Mouse (Mus musculus) lung, embryonic 15.5 days (tissue): ENCODE data around the gene Rwdd3. TPM values are rescaled to one million over a fixed set of nuclear protein-coding genes. Genes with fewer than 3 reads are reported as not detected.

ENCODE experiments used
- ATAC-seq: fragments of 200-750 bp; cut with Nextera tagmentation; 2 replicates; pipeline ENCODE4 v1.8.0; 2017; ENCODE audit warnings: moderate number of reproducible peaks, borderline replicate concordance; ENCODE audit not compliant: low FRiP score, low TSS enrichment; ENCODE audit errors: extremely low read depth
- H3K27ac ChIP-seq: fragments of 300-500 bp; sonication (generic); 2 replicates; pipeline ENCODE4 v1.5.1; 2015; ENCODE audit warnings: moderate library complexity, mild to moderate bottlenecking, inconsistent platforms
- H3K27me3 ChIP-seq: fragments of 300-500 bp; sonication (generic); 2 replicates; pipeline ENCODE4 v1.6.1; 2015; ENCODE audit warnings: inconsistent platforms
- H3K36me3 ChIP-seq: fragments of 300-500 bp; sonication (generic); 2 replicates; pipeline ENCODE4 v1.6.1; 2015; ENCODE audit warnings: inconsistent platforms
- H3K4me1 ChIP-seq: fragments of 300-500 bp; sonication (generic); 2 replicates; pipeline ENCODE4 v1.6.1; 2015; ENCODE audit warnings: inconsistent platforms
- H3K4me2 ChIP-seq: fragments of 300-500 bp; sonication (generic); 2 replicates; pipeline ENCODE4 v1.6.1; 2015; ENCODE audit warnings: inconsistent platforms, mild to moderate bottlenecking, moderate library complexity
- H3K4me3 ChIP-seq: fragments of 300-500 bp; sonication (generic); 2 replicates; pipeline ENCODE4 v1.5.1; 2015; ENCODE audit warnings: mild to moderate bottlenecking, inconsistent platforms
- H3K9ac ChIP-seq: fragments of 300-500 bp; sonication (generic); 2 replicates; pipeline ENCODE4 v1.6.1; 2015; ENCODE audit warnings: inconsistent platforms
- H3K9me3 ChIP-seq: fragments of 300-500 bp; sonication (generic); 2 replicates; pipeline ENCODE4 v1.6.1; 2016; ENCODE audit warnings: inconsistent platforms
- WGBS: fragments of 180-500 bp; shearing (Covaris S2); methylation state at CpG from one replicate; pipeline ENCODE4 v1.1.7; 2015; 5-methylcytosine and 5-hydroxymethylcytosine counted together
- polyA plus RNA-seq: library from polyadenylated mRNA; unstranded; fragments of >200 nt; fragmentation: Nextera tagmentation; extraction: Ambion mirVana; gene quantifications from 2 replicates; pipeline ENCODE4 v1.2.1, GENCODE M21; 2015

The Rwdd3 gene
- polyA plus RNA-seq, 1 experiment from 2014 or later: 3.7 TPM

DNA sequence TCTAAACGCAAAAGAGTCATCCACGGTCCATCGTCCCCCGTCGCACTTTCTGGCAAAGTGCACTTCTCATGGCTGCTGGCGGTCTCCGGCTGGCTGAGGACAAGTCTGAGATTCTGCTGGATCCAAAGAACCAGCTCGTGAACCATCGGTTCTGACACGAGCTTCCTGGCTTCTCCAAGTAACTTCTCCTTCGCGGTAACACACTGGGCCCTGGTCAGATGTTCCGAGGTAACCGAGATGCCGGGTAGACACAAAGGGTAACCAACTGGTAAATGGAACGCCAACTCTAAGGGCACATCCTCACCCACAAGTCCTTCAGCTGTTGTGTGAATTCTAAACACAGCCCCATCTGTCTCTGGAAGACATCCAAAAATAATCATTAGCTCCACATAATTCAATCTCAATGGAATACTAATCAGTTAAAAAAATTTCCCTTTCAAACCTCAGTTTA, 12.6 kb downstream of the Rwdd3 start:
- H3K4me3 ChIP-seq: no peak overlapping the region
- H3K9ac ChIP-seq: no peak overlapping the region
- H3K36me3 ChIP-seq: no peaks in the 10 kb centered on the region
- H3K9me3 ChIP-seq: no peaks in the 10 kb centered on the region
- no peak for ATAC-seq
- 64% methylated on average over 16 of the region's 16 CpGs for WGBS
- H3K27me3 ChIP-seq: no peaks in the 10 kb centered on the region
- no peak overlapping the region for H3K27ac ChIP-seq
- peak overlapping the region; percentile 18; the same call in 1 of the 2 replicates for H3K4me2 ChIP-seq
- H3K4me1 ChIP-seq: peaks cover 7% of the 10 kb centered on the region; the same call in 1 of the 2 replicates

- Histone ChIP-seq H3K36me3 (no peaks in the 10 kb centered on the region), H3K4me2 (no peak overlapping the region), H3K9me3 (no peaks in the 10 kb centered on the region), H3K9ac (no peak overlapping the region), H3K4me3 (no peak overlapping the region), H3K4me1 (peaks cover 7% of the 10 kb centered on the region; the same call in 1 of the 2 replicates), H3K27ac (no peak overlapping the region), H3K27me3 (no peaks in the 10 kb centered on the region)
- ATAC-seq: no peak
- 72% methylated on average over 10 of the region's 10 CpGs for WGBS
These were observed 13.8 kb downstream of the Rwdd3 start for GRCm38 (mm10) chr3:121157546-121158330.

DNA sequence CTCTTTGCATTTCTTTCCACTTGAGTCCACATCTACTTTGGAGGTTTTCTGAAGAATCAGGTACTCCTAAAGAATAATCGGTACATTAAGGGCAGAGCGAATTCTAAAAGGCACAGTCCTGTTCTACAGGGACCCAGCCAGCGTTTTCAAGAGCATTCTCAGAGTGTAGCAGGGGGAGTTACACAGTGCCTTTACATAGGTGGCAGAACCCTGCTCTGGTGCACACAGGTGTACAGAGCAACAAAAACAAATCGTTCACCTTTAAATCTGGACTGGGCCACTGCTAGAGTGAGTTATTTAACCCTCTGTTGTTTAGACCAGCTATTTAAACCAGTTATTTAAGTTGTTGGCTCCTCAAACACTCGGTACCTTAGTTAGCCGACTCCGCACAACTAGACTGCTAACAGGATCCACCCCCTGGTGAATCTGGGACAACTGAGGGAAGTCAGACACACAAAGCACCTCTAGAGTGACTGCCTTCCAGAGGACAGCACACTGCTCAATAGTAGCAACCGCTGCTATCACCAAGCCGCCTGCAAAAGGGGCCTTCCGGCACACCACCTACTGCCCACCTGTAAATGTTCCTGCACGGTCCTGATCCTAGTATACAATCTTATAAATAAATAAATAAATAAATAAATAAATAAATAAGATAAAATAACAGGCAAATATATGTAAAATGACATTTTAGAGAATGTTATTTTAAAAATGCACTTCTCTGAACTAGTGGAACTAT, 14.9 kb downstream of the Rwdd3 start:
- Histone ChIP-seq H3K27ac (no peak overlapping the region), H3K4me3 (no peak overlapping the region)
- WGBS: 71% methylated on average over 11 of the region's 11 CpGs

DNA sequence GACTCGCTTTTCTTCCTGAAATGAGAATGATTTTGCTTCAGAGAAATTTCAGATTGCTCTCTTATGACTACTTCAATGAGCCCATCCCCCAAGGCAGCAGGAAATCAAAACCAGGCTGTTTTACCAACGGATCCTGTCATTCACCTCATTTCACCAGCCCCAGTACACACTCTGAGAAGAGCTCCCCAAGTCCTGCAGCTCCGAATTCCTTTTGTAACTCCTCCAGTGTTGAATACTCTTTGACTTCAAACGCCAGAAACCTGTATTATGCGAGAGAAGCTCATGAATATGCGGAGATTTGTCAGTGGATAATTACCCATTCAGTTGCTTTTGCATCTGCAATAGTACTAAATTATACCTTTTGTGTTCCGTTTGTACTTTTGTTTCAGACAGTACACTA, 15.5 kb downstream of the Rwdd3 start:
- H3K9me3 ChIP-seq: no peaks in the 10 kb centered on the region
- H3K4me1 ChIP-seq: peaks cover 7% of the 10 kb centered on the region; the same call in 1 of the 2 replicates
- WGBS: 45% methylated on average over 7 of the region's 7 CpGs
- H3K4me3 ChIP-seq: no peak overlapping the region
- ATAC-seq: no peak
- no peaks in the 10 kb centered on the region for H3K36me3 ChIP-seq
- H3K27me3 ChIP-seq: no peaks in the 10 kb centered on the region
- H3K27ac ChIP-seq: no peak overlapping the region
- no peak overlapping the region for H3K4me2 ChIP-seq
- no peak overlapping the region for H3K9ac ChIP-seq

More for the DNA sequence above, 14.9 kb downstream of the Rwdd3 start:
- ATAC-seq: no peak
- no peaks in the 10 kb centered on the region for H3K36me3 ChIP-seq
- H3K27me3 ChIP-seq: no peaks in the 10 kb centered on the region
- peaks cover 7% of the 10 kb centered on the region; the same call in 1 of the 2 replicates for H3K4me1 ChIP-seq
- no peak overlapping the region for H3K4me2 ChIP-seq
- H3K9ac ChIP-seq: no peak overlapping the region
- H3K9me3 ChIP-seq: no peaks in the 10 kb centered on the region

DNA sequence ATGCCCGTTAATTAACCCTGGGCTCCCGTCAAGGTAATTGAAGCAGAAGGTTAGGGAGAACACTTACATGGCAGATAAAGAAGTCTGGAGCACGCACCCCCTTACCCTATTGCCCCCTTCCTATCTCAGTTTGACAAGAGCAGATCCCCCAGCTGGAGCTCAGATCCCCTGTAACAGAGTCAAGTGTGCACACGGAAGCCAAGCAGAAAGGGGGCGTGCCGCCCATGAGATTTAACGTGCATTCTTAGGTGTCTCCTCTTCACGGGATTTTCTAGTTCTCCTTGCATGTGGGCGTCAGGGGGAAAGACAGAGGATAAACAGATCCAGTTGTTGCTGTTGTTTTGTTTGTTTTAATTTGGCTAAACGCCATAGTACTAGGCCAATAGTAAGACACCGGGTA, 37.6 kb downstream of the Rwdd3 start:
- Histone ChIP-seq H3K36me3 (no peaks in the 10 kb centered on the region), H3K4me2 (no peak overlapping the region), H3K4me1 (no peaks in the 10 kb centered on the region), H3K27ac (no peak overlapping the region), H3K9ac (no peak overlapping the region), H3K4me3 (no peak overlapping the region), H3K9me3 (no peaks in the 10 kb centered on the region), H3K27me3 (no peaks in the 10 kb centered on the region)
- 66% methylated on average over 11 of the region's 11 CpGs for WGBS
- ATAC-seq: no peak

DNA sequence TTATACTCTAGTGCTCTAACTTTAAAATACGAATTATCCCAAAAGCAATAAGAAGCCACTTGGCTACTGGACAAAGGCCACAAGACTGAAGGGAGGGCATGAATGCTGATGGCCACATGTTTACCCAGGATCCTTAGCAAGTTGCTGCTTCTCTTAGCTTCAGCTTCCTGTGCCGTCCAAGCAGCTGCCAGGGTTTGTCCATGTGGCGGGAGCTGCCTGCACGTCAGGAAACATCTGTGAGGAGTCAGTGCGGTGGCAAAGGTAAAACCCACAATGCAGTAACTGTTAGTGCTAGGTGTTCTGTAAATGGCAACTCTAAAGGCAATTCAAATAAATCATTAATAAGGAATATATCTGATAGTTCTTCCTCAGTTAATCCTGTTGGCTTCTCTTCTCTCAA, 38.5 kb downstream of the Rwdd3 start:
- no peak overlapping the region for H3K9ac ChIP-seq
- H3K27me3 ChIP-seq: no peaks in the 10 kb centered on the region
- H3K4me1 ChIP-seq: no peaks in the 10 kb centered on the region
- H3K4me3 ChIP-seq: no peak overlapping the region
- no peak overlapping the region for H3K27ac ChIP-seq
- no peaks in the 10 kb centered on the region for H3K36me3 ChIP-seq
- no peak overlapping the region for H3K4me2 ChIP-seq
- no peaks in the 10 kb centered on the region for H3K9me3 ChIP-seq
- WGBS: 62% methylated on average over 5 of the region's 5 CpGs
- ATAC-seq: no peak

- ATAC-seq: no peak
- no peak overlapping the region for H3K4me3 ChIP-seq
- H3K27ac ChIP-seq: no peak overlapping the region
- no peaks in the 10 kb centered on the region for H3K36me3 ChIP-seq
- H3K9me3 ChIP-seq: no peaks in the 10 kb centered on the region
- no peaks in the 10 kb centered on the region for H3K4me1 ChIP-seq
- H3K4me2 ChIP-seq: no peak overlapping the region
- H3K27me3 ChIP-seq: no peaks in the 10 kb centered on the region
- 86% methylated on average over 2 of the region's 2 CpGs for WGBS
- H3K9ac ChIP-seq: no peak overlapping the region
These were observed 44.3 kb downstream of the Rwdd3 start for GRCm38 (mm10) chr3:121127171-121127570.

DNA sequence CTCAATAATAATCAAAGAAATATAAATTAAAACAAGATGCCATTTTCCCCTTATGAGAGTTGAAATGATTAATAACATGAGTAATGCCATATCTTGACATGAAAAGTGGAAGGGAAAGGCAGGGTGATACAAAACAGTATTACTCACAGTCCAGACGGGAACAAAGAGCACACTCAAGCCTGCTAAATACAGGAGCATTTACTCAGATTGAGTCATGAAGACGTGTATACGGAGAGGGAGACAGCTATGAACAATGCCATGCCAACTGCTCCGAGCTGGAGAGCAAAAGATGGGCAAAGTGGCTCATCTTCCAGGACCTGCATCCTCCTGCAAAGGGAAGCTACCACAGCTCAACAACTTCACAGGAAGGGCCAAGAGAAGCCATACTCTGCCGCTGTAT, 45.0 kb downstream of the Rwdd3 start:
- Histone ChIP-seq H3K4me1 (no peaks in the 10 kb centered on the region), H3K9ac (no peak overlapping the region), H3K27me3 (no peaks in the 10 kb centered on the region), H3K27ac (no peak overlapping the region), H3K4me2 (no peak overlapping the region), H3K4me3 (no peak overlapping the region), H3K9me3 (no peaks in the 10 kb centered on the region), H3K36me3 (no peaks in the 10 kb centered on the region)
- WGBS: 75% methylated on average over 5 of the region's 5 CpGs
- ATAC-seq: no peak

GRCm38 (mm10) chr3:121121072-121121471, 50.4 kb downstream of the Rwdd3 start:
- no peaks in the 10 kb centered on the region for H3K4me1 ChIP-seq
- H3K9ac ChIP-seq: no peak overlapping the region
- H3K4me3 ChIP-seq: no peak overlapping the region
- no peak for ATAC-seq
- H3K9me3 ChIP-seq: no peaks in the 10 kb centered on the region
- WGBS: 83% methylated on average over 5 of the region's 5 CpGs
- H3K27ac ChIP-seq: no peak overlapping the region
- no peak overlapping the region for H3K4me2 ChIP-seq
- H3K36me3 ChIP-seq: no peaks in the 10 kb centered on the region
- no peaks in the 10 kb centered on the region for H3K27me3 ChIP-seq

DNA sequence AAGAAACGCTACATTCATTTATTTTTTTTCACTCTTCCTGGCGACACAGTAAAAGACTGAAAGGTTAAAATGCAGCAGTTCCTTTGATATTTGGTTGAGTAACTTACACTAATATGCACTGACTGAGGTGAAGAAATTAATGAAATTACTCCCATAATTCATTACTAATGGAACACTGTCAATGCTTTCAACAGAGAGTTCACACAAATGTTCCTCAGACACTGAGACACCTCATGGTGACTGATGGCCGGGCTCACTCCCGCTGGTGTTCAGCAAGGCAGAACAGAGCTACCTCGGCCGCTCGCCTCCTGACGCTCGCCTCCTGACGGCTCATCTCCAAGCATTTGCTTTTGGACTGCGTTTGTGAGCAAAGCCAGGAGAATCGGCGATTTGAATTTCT, 54.9 kb downstream of the Rwdd3 start:
- H3K36me3 ChIP-seq: no peaks in the 10 kb centered on the region
- WGBS: 52% methylated on average over 13 of the region's 13 CpGs
- no peak for ATAC-seq

GRCm38 (mm10) chr3:121116067-121116466, 55.4 kb downstream of the Rwdd3 start:
- Histone ChIP-seq H3K4me1 (no peaks in the 10 kb centered on the region), H3K27ac (no peak overlapping the region), H3K36me3 (no peaks in the 10 kb centered on the region), H3K9me3 (no peaks in the 10 kb centered on the region), H3K4me2 (no peak overlapping the region), H3K4me3 (no peak overlapping the region), H3K27me3 (no peaks in the 10 kb centered on the region), H3K9ac (no peak overlapping the region)
- ATAC-seq: no peak
- 68% methylated on average over 5 of the region's 5 CpGs for WGBS

More for the DNA sequence above, 54.9 kb downstream of the Rwdd3 start:
- H3K27me3 ChIP-seq: no peaks in the 10 kb centered on the region
- H3K27ac ChIP-seq: no peak overlapping the region
- H3K4me1 ChIP-seq: no peaks in the 10 kb centered on the region
- H3K4me2 ChIP-seq: no peak overlapping the region
- H3K4me3 ChIP-seq: no peak overlapping the region
- H3K9ac ChIP-seq: no peak overlapping the region
- H3K9me3 ChIP-seq: no peaks in the 10 kb centered on the region

DNA sequence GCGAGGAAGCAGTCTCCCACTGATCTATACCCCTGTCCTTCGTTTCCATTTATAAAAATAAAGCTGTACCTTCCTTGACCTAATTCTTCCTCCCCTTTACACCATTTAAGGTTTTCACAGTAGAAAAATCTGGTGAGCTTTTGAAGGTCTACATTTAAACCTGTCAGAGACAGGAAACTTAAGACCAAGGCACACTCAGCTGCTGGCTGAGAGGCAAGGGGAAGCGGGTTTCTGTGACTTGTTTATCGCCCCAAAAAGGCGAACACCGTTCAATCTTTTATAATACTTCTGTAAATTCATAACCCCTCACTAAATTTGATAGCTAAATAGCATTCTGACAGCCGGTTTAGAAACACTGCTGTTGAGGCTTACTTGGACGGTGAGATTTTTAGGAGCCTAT, 60.4 kb downstream of the Rwdd3 start:
- H3K4me1 ChIP-seq: no peaks in the 10 kb centered on the region
- no peaks in the 10 kb centered on the region for H3K36me3 ChIP-seq
- H3K9me3 ChIP-seq: no peaks in the 10 kb centered on the region
- H3K4me2 ChIP-seq: no peak overlapping the region
- ATAC-seq: no peak
- no peaks in the 10 kb centered on the region for H3K27me3 ChIP-seq
- H3K9ac ChIP-seq: no peak overlapping the region
- H3K4me3 ChIP-seq: no peak overlapping the region
- WGBS: 84% methylated on average over 8 of the region's 8 CpGs
- no peak overlapping the region for H3K27ac ChIP-seq
